Comparison of ENCODE assay signal across 20 mouse cellular contexts in genomic region chr3:96293787-96294186, GRCm38 (mm10). TPM values are rescaled to one million over a fixed set of nuclear protein-coding genes. Genes with fewer than 3 reads are reported as not detected.
DNase-seq lines count a peak whose midpoint lies in the region; ATAC-seq and TF ChIP-seq lines count a peak whose summit lies in the region.
"Had no signal": no experiment of that assay in that cellular context is flagged by ENCODE, and none has a peak within 500 bp of the region (broad histone marks: within the 10 kb centered on the region; RNA-seq: fewer than 3 reads in every experiment).

Fcgr1 (minus strand) TSS chr3:96293969.

- no peaks in the 10 kb centered on the region for H3K36me3 ChIP-seq in kidney, adult 2 months (ENCODE audit: control insufficient read depth, insufficient read depth, low read length)
- H3K36me3 ChIP-seq in MEL (ENCODE audit: control insufficient read depth in 1 of 2, insufficient read depth in 2 of 2, low read length in 2 of 2), result peaks cover 0 to 14% of the 10 kb centered on the region in 2 experiments; a peak in 2 of 4 replicates
- no peaks in the 10 kb centered on the region for H3K36me3 ChIP-seq in liver, embryonic 11.5 days (ENCODE audit: control insufficient read depth, insufficient read depth, low read length)
- H3K36me3 ChIP-seq: embryonic facial prominence, embryonic 12.5 days; heart, embryonic 13.5 days; hindbrain, embryonic 10.5 days; stomach, embryonic 15.5 days had no signal

- TF ChIP-seq POLR2A in kidney, adult 2 months (IDR thresholded peaks at IDR 0.05; ENCODE audit: low read depth, low read length), result no peak
- peak in 1 of 2 experiments; percentile 60; a peak in 2 of 4 replicates for TF ChIP-seq POLR2A in MEL (IDR thresholded peaks at IDR 0.05; ENCODE audit: control insufficient read depth in 1 of 2, insufficient read depth in 1 of 2, low read depth in 1 of 2, low read length in 2 of 2, poor library complexity in 1 of 2)

- peak; percentile 92 to 99 for TF ChIP-seq EP300 in MEL (IDR thresholded peaks at IDR 0.05; ENCODE audit: low read depth in 1 of 2, low read length in 2 of 2)

- TF ChIP-seq RAD21 in MEL (IDR thresholded peaks at IDR 0.05; ENCODE audit: low read depth, low read length), result no peak

- H3K9ac ChIP-seq in MEL (ENCODE audit: control insufficient read depth, low read depth, low read length, poor library complexity, severe bottlenecking), result peak within 1 kb of the TSS; percentile 36
- H3K9ac ChIP-seq in liver, embryonic 11.5 days (ENCODE audit: low read depth, low read length), result no peak within 1 kb of the TSS
- H3K9ac ChIP-seq: embryonic facial prominence, embryonic 12.5 days; heart, embryonic 13.5 days; stomach, embryonic 15.5 days had no signal

- no peaks in the 10 kb centered on the region for H3K79me2 ChIP-seq in MEL (ENCODE audit: control insufficient read depth, insufficient read depth, low read length, poor library complexity)

- H3K27me3 ChIP-seq in kidney, adult 2 months (replicated peaks; ENCODE audit: control insufficient read depth, insufficient read depth, low read length), result no peaks in the 10 kb centered on the region; the same call in 1 of the 2 replicates
- no peaks in the 10 kb centered on the region for H3K27me3 ChIP-seq in MEL (ENCODE audit: control insufficient read depth in 1 of 2, insufficient read depth in 2 of 2, low read length in 2 of 2)
- no peaks in the 10 kb centered on the region for H3K27me3 ChIP-seq in liver, embryonic 11.5 days (replicated peaks; ENCODE audit: control insufficient read depth, insufficient read depth, low read length)
- H3K27me3 ChIP-seq: embryonic facial prominence, embryonic 12.5 days; stomach, embryonic 15.5 days had no signal

- H3K4me3 ChIP-seq in kidney, adult 2 months (ENCODE audit: insufficient read depth, low read depth, low read length), result no peak within 1 kb of the TSS
- H3K4me3 ChIP-seq in MEL (ENCODE audit: control insufficient read depth in 1 of 2, insufficient read depth in 1 of 2, low read depth in 2 of 2, low read length in 2 of 2), result peak within 1 kb of the TSS; percentile 51 to 53
- H3K4me3 ChIP-seq in liver, embryonic 11.5 days (ENCODE audit: low read depth, low read length), result no peak within 1 kb of the TSS
- H3K4me3 ChIP-seq: embryonic facial prominence, embryonic 12.5 days; heart, embryonic 13.5 days; hindbrain, embryonic 10.5 days; stomach, embryonic 15.5 days had no signal

- H3K27ac ChIP-seq in kidney, adult 2 months (ENCODE audit: insufficient read depth, low read depth, low read length), result no peak within 1 kb of the TSS
- H3K27ac ChIP-seq in MEL (ENCODE audit: control insufficient read depth, low read depth, low read length), result peak within 1 kb of the TSS; percentile 72
- no peak within 1 kb of the TSS for H3K27ac ChIP-seq in liver, embryonic 11.5 days (ENCODE audit: low read depth, low read length)
- H3K27ac ChIP-seq: embryonic facial prominence, embryonic 12.5 days; heart, embryonic 13.5 days; hindbrain, embryonic 10.5 days; stomach, embryonic 15.5 days had no signal

- TF ChIP-seq CTCF in kidney, adult 2 months (conservative IDR thresholded peaks at IDR 0.05; ENCODE audit: insufficient read depth, insufficient read length, low read depth, low read length), result no peak
- no peak for TF ChIP-seq CTCF in MEL (IDR thresholded peaks at IDR 0.05 in 2 of 3, conservative IDR thresholded peaks at IDR 0.05 in 1 of 3; ENCODE audit: control insufficient read depth in 1 of 3, insufficient read depth in 1 of 3, low read depth in 2 of 3, low read length in 3 of 3, poor library complexity in 1 of 3, severe bottlenecking in 1 of 3)

- peak; percentile 14 for DNase-seq in kidney, adult 2 months
- no peak for DNase-seq in kidney, postnatal 25 days
- DNase-seq in MEL (ENCODE audit: low read depth, low spot score), result peak; percentile 96
- DNase-seq in liver, embryonic 11.5 days (ENCODE audit: low spot score), result no peak
- DNase-seq in ovary, postnatal 10 days (ENCODE audit: low spot score), result no peak
- DNase-seq in cerebellum, adult 9-11 months, result no peak
- DNase-seq in kidney, postnatal 4 days, result no peak
- DNase-seq: adrenal gland, postnatal 10 days; B cell, adult 2 months; cerebellum, postnatal 36 days; gastrocnemius, postnatal 14 days; layer of hippocampus, adult 9-11 months; lung, adult 18-20 months; thymus, postnatal 14 days had no signal

- no peak for ATAC-seq in liver, embryonic 11.5 days (replicated peaks; ENCODE audit: low FRiP score)
- peak; percentile 87 for ATAC-seq in megakaryocyte progenitor cell, adult 5-6 weeks (replicated peaks; ENCODE audit: poor library complexity)

- no peaks in the 10 kb centered on the region for H3K9me3 ChIP-seq in MEL (replicated peaks; ENCODE audit: insufficient read depth, low read length)
- H3K9me3 ChIP-seq in liver, embryonic 11.5 days (ENCODE audit: control insufficient read depth, low read length), result no peaks in the 10 kb centered on the region
- H3K9me3 ChIP-seq: embryonic facial prominence, embryonic 12.5 days; heart, embryonic 13.5 days; hindbrain, embryonic 10.5 days; stomach, embryonic 15.5 days had no signal

- H3K4me2 ChIP-seq in liver, embryonic 11.5 days, result peak within 1 kb of the TSS; percentile 10; the same call in 1 of the 2 replicates
- H3K4me2 ChIP-seq: embryonic facial prominence, embryonic 12.5 days; heart, embryonic 13.5 days; stomach, embryonic 15.5 days had no signal

- WGBS in kidney, adult 2 months, result 73% methylated on average over 4 of the region's 4 CpGs
- WGBS in liver, embryonic 11.5 days, result 58% methylated on average over 4 of the region's 4 CpGs

- no peaks in the 10 kb centered on the region for H3K4me1 ChIP-seq in kidney, adult 2 months (ENCODE audit: control insufficient read depth, insufficient read depth, low read length)
- peaks cover 16 to 25% of the 10 kb centered on the region in 2 experiments for H3K4me1 ChIP-seq in MEL (ENCODE audit: control insufficient read depth in 1 of 2, insufficient read depth in 2 of 2, low read length in 2 of 2)
- no peaks in the 10 kb centered on the region for H3K4me1 ChIP-seq in liver, embryonic 11.5 days (replicated peaks; ENCODE audit: control insufficient read depth, insufficient read depth, low read length)
- H3K4me1 ChIP-seq: embryonic facial prominence, embryonic 12.5 days; heart, embryonic 13.5 days; hindbrain, embryonic 10.5 days; stomach, embryonic 15.5 days had no signal

TF ChIP-seq in MEL, 35 proteins besides CTCF, POLR2A, EP300 and RAD21 (continues in another document):
- TF ChIP-seq USF2 (IDR thresholded peaks at IDR 0.05; ENCODE audit: borderline replicate concordance in 1 of 2, insufficient read depth in 1 of 2, low read depth in 1 of 2, low read length in 2 of 2) (no peak), E2F4 (IDR thresholded peaks at IDR 0.05; ENCODE audit: borderline replicate concordance, low read depth, low read length) (no peak), UBTF (IDR thresholded peaks at IDR 0.05; ENCODE audit: borderline replicate concordance, insufficient read depth, low read depth, low read length) (no peak), NRF1 (IDR thresholded peaks at IDR 0.05; ENCODE audit: insufficient read depth, low read depth, low read length, poor library complexity, severe bottlenecking) (no peak), JUND (IDR thresholded peaks at IDR 0.05; ENCODE audit: low read depth, low read length) (peak; percentile 74), POLR2AphosphoS2 (IDR thresholded peaks at IDR 0.05; ENCODE audit: low read length) (peak; percentile 61; the same call in 1 of the 2 replicates), MAX (IDR thresholded peaks at IDR 0.05; ENCODE audit: low read length) (peak; percentile 94), ZNF384 (IDR thresholded peaks at IDR 0.05; ENCODE audit: low read depth, low read length) (peak; percentile 36; the same call in 1 of the 2 replicates), MEF2A (IDR thresholded peaks at IDR 0.05; ENCODE audit: extremely low read depth, insufficient replicate concordance, low read depth, low read length, poor library complexity, severe bottlenecking) (no peak), USF1 (IDR thresholded peaks at IDR 0.05; ENCODE audit: low read depth, low read length) (peak; percentile 31; the same call in 1 of the 2 replicates), GATA1 (IDR thresholded peaks at IDR 0.05; ENCODE audit: low read depth, low read length) (peak; percentile 92), GABPA (IDR thresholded peaks at IDR 0.05; ENCODE audit: low read depth, low read length) (no peak), POLR2AphosphoS5 (IDR thresholded peaks at IDR 0.05; ENCODE audit: borderline replicate concordance, low read depth, low read length) (no peak), ZKSCAN1 (IDR thresholded peaks at IDR 0.05; ENCODE audit: low read depth, low read length) (no peak), MYB (IDR thresholded peaks at IDR 0.05; ENCODE audit: low read depth, low read length) (no peak), ELF1 (IDR thresholded peaks at IDR 0.05; ENCODE audit: low read depth, low read length) (peak; percentile 46), SMC3 (IDR thresholded peaks at IDR 0.05; ENCODE audit: low read depth, low read length) (no peak), TCF12 (IDR thresholded peaks at IDR 0.05; ENCODE audit: low read depth, low read length) (peak; percentile 87), NELFE (IDR thresholded peaks at IDR 0.05; ENCODE audit: low read depth, low read length) (peak; percentile 43; the same call in 1 of the 2 replicates), MAFK (IDR thresholded peaks at IDR 0.05; ENCODE audit: borderline replicate concordance, low read depth, low read length) (peak; percentile 91), CHD2 (IDR thresholded peaks at IDR 0.05; ENCODE audit: low read length) (0 out of 2 replicates have a peak, but pooled peaks have one; percentile 21), TBP (IDR thresholded peaks at IDR 0.05; ENCODE audit: low read depth, low read length) (peak; percentile 70; the same call in 1 of the 2 replicates), TAL1 (IDR thresholded peaks at IDR 0.05; ENCODE audit: low read length) (peak; percentile 96), MYC (IDR thresholded peaks at IDR 0.05; ENCODE audit: low read depth, low read length) (peak; percentile 96), ZC3H11A (IDR thresholded peaks at IDR 0.05; ENCODE audit: low read depth, low read length) (no peak), MAZ (IDR thresholded peaks at IDR 0.05; ENCODE audit: low read depth, low read length) (0 out of 2 replicates have a peak, but pooled peaks have one; percentile 8), HCFC1 (IDR thresholded peaks at IDR 0.05; ENCODE audit: low read depth, low read length) (peak; percentile 44; the same call in 1 of the 2 replicates)

RNA-seq across cellular contexts. Expression of gene Fcgr1, which starts in this region (rescaled TPM):
- polyA plus RNA-seq in kidney, adult 2 months (2012; rRNA removed), result 1.3 TPM in 2 replicates
- 3.4 and 4.7 TPM in 2 replicates for total RNA-seq in MEL (2012; rRNA removed)
- polyA plus RNA-seq in MEL (2012; ENCODE audit: insufficient read depth in 1 of 2, insufficient read length in 2 of 2, low read depth in 1 of 2, low replicate concordance in 2 of 2, missing spikeins in 1 of 2), result 1 to 10 TPM in 1 of 2 experiments, not detected in 1; 2.8 TPM
- 4.1 TPM in 2 replicates for polyA plus RNA-seq in liver, embryonic 11.5 days (2014; fragmentation: Nextera tagmentation; extraction: Ambion mirVana)
- total RNA-seq in megakaryocyte progenitor cell, adult 5-6 weeks (2015), result 0.37 and 1.2 TPM in 2 replicates
- 0.14 and 0.21 TPM in 2 replicates for total RNA-seq in megakaryocyte progenitor cell, adult 5-6 weeks (2017)
- total RNA-seq: megakaryocyte-erythroid progenitor cell, adult 5-6 weeks had no signal

Comparison
In these comparisons a context has a peak if more than half of its experiments do, and no peak if none do; other contexts are left out.
1. DNase-seq: peak in kidney, adult 2 months (single experiment) and MEL (single experiment); none in kidney, postnatal 25 days (0 of 2), liver, embryonic 11.5 days (single experiment), ovary, postnatal 10 days (single experiment), cerebellum, adult 9-11 months (single experiment) and kidney, postnatal 4 days (0 of 2).
2. H3K4me3 ChIP-seq: peak in MEL (2 of 2); none in kidney, adult 2 months (single experiment) and liver, embryonic 11.5 days (single experiment).